Mouse (Mus musculus) monocyte, adult 5-6 weeks (primary cell): ENCODE results near the gene Abcd3. TPM values are rescaled to one million over a fixed set of nuclear protein-coding genes. Genes with fewer than 3 reads are reported as not detected.

Source experiments
- ATAC-seq: fragments of 153-309, 156-312 bp; replicated peaks from 2 replicates; pipeline ENCODE4 v1.8.0; 2017; ENCODE audit warnings: mild to moderate bottlenecking; ENCODE audit not compliant: low TSS enrichment, insufficient number of reproducible peaks, severe bottlenecking, poor library complexity, low FRiP score
- total RNA-seq: library from RNA; stranded (forward); fragments of 200-1000, 200-491, 200-594 nt; gene quantifications from 3 replicates; pipeline ENCODE4 v1.2.3, GENCODE M21; 2017

Abcd3 gene
- 9.3 to 16.1 TPM (median 15.6 TPM) in 3 replicates for total RNA-seq

DNA sequence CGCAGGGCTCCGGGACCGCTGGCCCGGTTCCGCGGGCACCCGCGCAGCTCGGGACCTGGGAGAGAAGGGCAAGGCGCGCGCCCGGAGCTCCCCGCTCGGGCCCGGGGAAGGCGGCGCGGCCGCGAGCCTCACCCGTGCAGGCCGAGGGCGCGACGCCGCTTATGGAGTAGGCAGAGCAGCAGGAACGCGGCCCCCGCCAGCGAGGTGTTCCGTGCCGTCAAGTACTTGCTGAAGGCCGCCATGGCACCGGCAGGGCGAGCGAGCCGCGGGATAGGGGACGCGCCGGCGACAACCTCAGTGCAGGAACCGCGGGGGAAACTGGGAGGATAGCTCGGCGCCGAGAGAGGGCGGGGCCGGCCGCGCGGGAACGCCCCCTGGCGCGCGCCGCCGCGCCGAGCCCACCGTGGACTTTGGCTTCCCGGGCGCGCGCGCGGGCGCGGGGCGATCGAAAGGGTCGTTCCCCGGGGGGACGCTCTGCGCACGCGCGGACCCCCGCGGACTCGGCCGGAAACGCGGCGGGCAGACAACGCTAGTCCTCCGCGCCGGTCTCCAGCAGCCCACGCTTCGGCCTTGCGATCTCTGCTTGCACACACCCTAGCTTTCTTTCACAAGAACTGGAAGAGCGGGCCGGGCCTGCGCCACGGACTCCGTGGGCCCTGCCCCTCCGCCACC lies at the start of gene Abcd3:
Gene Abcd3, minus strand, starts transcription at position 426 of the 672 bp plus-strand sequence.
- ATAC-seq, result peak; percentile 64

DNA sequence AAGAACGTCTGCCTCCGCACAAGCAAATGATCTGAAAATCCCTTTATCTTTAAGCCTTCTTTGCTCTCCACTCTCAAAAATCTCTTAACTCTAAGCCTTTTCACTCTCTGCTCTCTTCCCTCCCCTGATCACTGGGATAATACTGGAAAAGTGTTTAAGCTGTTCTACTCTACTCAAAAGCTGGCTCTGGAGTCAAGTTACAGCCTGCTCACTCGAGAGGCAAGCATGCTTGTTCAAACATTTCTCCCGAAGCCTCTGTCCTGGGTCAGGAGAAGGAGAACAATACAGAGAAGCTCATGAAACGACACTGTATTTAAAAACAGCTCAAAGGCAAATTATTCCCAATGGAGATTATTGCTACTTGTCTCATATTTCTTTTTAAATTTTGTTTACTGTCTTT lies 44.0 kb upstream of the Abcd3 start:
- ATAC-seq, result no peak

DNA sequence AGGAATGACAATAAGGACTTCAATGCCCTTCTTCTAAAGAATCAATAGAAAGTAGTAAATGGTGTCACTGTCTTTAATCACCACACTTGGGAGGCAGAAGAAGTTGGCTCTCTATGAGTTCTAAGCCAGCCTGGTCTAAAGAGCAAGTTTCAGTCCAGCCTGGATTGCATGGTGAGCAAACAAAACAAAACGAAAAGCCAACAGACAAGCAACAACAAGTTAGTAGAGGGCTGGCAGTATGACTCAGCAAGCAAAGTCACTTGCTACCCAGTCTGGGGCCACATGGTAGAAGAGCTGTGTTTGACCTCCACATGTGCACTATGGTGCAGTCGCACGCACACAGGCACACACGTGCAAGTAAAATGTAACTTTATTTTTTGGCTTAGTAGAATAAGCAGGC lies 41.0 kb upstream of the Abcd3 start:
- no peak for ATAC-seq

DNA sequence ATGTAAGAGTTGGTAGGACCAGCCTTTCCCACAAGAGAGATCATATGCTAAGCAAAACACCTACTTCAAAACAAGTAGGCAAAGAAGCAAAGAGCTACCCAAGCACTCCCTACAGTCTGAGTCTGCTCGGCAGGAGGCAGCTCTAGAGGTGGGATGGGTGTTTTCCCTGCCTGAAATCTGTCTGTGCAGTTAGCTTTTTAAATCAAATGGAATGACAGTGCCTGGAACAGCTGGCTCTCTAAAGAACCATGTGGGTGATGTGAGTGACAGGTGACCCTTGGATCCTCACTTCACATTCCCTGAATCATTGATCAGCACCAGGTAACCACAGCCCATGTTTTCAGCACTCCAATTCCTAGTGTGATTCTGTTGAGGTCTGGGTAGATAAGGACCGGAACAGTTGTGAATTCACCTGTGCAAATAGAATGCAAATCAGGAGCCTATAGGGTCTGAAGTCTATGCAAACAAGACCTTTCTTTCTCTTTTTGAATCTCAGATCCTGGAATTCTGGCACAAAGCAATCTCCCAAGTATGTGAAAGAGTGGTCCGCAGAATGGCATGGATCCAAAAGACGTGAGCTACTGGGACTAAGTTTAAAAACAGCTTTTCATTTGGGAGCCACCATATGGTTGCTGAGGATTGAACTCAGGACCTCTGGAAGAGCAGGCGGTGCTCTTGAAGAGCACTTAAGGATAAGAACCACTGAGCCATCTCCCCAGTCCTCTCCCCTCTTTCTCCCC lies 38.8 kb upstream of the Abcd3 start:
- no peak for ATAC-seq

DNA sequence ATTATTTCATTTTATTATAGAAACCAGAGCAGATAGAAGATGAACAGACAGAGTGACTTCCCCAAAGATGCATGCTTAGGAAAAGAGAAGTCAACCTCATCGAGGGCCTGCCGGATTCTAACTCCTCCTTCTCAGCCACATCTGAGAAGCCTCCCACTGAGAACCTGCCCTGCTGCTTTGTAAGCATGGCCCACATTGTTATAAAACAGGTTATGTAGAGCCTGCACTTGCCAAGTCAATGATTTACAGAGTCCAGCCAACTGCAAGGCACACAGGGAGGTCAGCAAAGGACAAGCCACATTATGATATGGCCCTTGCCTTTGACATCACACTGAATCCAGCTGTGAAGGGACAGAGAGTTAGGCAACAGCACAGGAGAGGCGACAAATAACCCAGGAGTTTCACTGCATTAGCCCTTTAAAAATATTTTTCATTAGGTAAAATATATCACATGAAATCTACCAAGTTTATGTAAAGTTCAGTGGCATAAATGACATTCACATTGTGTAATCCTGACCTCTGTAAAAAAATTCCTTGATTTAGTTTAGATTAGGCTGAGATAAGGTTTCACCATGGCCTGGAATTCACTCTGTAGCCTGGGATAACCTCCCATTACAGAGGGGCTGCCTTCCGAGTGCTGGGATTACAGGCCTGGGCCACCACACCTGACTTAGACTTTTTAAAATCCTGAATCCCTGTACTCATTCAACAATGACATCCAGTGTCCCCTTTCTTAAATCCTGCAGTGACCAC lies 37.1 kb upstream of the Abcd3 start:
- no peak for ATAC-seq

DNA sequence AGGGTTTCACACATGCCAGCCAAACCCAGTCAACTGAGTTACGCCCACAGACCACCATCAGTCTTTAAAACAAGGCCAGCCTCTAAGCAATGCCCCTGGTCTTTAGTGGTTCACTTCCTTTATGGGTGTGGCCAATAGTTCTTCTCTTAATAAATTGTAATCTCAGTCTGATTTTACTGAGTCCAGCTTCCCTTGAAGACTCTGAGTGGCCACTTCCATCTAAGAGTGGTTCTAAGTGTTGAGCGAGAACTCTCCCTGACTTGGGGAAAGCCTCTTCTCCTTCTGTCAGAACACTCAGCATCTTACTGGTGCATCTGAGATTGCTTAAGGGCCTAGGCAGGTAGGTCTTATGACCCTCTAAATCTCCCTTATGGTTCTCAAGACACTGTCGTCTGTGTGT lies 35.9 kb upstream of the Abcd3 start:
- ATAC-seq, result no peak

DNA sequence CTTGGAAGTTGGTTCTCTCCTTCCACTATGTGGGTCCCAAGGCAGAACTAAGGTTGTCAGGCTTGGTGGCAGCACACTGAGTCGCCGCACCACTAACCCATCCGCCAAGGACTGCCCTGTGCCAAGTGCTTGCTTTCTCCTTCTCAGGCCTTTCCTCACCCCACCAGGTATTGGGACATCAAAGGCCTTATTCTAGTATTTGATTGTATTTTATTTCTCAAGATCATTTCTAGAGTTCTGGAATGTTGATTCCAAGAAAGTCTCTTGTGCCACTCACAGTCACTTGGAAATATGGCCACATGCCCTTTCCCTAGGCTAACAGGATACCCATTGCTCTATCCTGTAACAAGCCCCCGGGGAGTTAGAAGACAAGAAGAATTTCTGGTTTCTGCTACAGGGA lies 35.3 kb upstream of the Abcd3 start:
- ATAC-seq, result no peak

DNA sequence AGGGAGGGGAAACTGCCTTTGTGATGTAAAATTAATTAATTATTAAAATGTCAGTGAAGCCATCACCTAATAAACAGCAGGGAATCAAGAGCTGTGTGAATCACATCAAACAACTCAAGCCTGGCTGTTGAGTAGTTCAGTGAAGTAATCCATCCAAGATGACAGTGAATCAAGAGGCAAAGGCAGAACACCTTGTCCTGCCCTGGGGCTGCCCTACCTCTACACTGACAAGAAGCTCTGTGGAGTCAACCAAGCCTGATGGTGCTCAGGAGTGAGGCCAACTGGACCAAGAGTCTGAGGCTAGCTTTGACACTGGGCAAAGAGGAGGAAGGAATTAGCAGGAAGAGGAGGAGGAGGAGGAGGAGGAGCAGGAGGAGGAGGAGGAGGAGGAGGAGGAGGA lies 32.2 kb upstream of the Abcd3 start:
- ATAC-seq, result no peak

DNA sequence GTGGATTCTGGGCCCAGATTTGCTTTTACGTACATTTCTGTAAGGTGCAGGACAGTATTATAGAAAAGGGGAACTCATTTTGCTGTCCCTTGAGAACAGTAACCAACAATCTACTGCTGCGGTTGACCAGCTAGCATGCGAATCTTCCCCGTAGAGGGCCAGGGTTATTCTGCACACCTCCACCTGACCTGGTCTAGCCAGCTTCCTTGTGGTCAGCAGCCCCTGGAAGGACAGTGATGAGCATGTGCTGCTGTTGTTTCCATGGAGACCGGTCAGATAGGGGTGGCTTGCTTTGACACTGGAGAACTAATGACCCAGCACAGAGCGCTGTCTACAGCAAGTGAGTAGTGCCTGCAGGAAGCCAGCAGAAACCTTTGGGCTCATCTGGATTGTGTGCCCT lies 29.6 kb upstream of the Abcd3 start:
- peak; percentile 25; the same call in 1 of the 2 replicates for ATAC-seq

DNA sequence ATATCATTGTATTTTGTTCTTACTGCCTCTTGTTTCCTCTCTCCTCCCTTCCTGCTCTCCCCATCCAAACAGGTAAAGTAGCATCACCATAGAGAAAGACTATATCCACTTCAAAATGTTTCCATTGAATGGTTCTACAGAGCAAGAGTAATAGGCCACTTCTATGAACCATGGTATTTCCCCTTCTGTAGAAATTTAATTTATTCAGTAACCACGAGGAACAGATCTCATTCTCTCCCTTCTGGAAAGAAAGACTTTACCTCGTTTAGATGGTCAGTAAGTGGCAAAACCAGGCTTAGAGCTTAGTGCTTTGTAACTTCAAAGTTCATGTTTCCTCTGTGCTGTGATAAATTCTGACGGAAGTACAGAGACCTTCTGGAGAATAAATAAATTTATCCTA lies 28.9 kb upstream of the Abcd3 start:
- ATAC-seq, result no peak

DNA sequence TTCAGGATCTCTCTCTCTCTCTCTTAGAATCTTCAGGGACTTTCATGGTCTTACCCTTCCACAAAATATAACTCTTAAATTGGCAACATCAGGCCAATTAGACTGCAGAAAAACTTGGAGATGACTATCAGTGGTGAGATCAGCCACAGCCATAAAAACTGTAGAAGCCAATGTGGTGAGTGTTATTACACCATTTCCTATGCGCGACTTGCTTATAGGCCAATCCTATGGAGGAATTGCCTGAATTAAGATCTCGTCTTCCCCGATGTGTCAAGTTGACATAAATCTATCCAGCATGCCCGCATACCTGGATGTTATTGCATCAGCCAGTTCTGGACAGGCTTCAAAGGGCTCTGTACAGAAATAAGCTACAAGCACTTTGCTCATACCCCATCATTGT lies 28.2 kb upstream of the Abcd3 start:
- no peak for ATAC-seq

DNA sequence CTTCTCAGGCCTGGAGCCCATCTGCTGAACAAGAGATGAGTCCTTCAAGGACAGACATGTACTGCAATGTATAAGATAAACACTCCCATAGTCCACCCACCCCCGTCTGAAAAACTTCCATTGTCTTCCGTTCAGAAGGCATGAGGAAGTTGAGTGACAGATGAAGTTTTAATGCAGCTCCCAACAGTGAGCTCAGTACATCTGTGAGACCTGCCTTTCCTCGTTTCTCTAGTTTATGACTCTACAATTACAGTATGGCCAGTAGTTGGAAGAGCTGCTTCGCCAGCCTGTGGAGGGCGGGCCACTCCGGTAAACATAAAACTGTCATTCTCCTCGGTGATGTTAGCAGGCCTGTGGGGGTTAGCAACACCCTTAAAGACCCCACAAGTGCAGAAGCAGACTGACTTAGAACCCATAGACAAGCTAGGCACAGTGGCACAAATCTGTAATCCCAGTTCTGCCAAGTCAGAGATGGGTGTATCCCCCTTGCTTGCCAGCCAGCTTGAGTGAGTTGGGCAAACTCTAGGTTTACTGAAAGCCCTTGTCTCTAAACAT lies 27.3 kb upstream of the Abcd3 start:
- ATAC-seq, result no peak

DNA sequence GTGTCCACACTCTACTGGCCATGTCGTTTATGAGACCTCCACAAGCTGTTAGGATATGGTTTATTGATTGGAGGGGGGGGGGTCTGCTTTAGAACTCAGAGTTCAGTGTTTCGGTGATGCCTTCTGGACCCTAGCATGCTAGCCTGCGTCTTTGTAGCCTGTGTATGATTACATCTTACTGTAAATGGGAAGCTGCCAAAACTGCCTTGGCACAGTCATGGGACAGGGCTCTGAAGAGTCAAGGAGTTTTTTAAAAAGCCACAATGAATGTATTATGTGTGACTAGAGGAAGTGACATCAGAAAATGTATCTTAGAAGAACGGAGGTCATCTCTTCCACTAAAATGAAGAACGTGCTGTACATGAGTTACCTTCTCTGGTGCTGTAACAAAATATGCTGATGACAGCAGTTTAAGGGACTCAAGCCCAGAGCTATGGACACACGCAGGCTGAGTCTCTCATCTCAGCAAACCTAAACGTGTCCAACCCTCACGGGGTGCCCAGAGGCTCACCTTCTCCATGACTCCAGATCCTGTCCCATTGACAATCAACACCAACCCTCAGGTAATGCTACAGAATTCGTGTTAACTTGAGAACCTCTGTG lies 26.4 kb upstream of the Abcd3 start:
- no peak for ATAC-seq

DNA sequence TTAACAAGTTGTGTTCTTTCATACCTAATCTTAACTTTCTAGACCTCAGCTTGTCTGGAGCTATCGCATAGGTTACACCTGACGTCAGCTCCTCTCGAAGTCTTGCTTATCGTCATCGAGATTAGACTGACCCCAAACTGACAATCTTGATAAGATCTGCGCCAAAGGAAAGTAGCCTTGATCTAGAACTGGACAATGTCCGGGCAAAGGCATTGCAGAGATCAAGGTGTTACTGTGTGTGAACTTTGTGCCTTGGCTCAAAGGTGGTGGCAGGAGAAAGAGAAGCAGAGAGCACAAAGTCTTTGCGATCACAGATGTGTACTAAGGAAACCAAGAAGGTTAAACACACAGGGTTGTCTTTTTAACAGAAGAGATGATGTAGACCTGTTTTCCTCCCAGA lies 25.2 kb upstream of the Abcd3 start:
- ATAC-seq, result no peak

DNA sequence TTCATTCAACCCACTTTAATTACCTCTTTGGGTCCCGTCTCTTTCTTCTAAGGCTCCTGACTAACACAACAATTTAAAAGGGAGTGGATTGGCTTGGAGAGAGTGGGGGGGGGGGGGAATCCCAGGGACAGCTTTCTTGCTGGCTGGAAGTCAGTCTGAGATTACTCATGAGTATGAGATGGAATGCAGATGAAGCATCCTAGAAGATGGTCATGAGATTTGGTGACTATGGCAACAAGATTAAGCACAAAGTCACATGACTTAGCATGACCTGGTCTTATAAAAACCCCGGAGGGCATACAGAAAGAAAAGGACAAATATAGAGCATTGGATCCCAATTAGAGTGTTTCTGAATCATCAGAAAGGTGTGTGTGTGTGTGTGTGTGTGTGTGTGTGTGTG lies 19.6 kb upstream of the Abcd3 start:
- no peak for ATAC-seq

DNA sequence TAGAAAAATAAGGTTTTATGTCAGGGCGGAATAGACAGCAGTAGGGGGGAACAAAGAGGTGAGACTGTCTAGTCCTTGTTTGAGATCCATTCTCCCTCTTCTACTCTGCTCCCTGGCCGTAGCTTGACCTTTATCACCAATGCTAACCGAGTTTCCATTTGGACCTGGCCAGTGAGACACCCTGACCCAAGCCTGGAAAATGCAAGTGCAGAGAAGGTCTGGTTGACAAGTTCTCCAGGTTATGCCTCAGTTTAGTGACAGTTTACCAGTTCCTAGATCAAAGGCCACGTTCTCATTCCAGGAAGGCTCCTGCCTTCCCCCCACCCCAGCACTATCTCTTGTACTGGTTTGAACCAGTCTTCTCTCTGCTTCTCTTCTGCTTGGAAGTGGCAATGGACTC lies 19.1 kb upstream of the Abcd3 start:
- ATAC-seq, result no peak

DNA sequence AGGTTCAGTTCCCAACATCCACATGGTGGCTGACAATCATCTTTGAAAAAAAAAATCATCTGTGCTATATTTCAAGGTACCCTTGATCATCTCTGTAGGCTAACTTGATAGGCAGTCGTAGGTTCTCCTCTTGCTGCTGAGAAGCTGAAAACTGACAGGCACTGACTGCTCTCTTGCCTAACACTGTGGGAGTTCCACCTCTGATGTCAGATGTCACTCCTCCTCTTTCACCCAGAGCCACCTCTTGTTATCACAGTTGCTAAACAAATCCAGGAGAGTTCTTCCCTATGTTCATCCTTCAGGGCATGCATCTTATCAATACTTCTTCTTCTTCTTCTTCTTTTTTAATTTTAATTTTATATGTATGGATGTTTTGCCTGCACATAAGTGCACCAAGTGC lies 10.0 kb upstream of the Abcd3 start:
- ATAC-seq, result no peak

DNA sequence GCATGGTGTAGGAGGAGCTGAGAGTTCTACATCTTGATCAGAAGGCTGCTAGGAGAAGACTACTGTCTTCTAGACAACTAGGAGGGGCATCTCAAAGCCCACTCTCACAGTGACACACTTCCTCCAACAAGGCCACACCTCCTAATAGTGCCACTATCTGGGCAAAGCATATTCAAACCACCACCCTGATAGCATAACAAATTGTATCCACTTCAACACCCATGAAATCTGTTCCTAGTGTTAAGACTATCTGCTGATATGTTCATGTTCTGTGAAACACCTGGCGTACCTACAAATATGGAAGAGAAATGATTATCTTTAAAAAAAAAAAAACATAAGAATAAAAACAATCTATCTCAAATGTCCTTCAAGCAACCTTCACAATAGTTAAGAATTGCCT lies 9.2 kb upstream of the Abcd3 start:
- no peak for ATAC-seq

DNA sequence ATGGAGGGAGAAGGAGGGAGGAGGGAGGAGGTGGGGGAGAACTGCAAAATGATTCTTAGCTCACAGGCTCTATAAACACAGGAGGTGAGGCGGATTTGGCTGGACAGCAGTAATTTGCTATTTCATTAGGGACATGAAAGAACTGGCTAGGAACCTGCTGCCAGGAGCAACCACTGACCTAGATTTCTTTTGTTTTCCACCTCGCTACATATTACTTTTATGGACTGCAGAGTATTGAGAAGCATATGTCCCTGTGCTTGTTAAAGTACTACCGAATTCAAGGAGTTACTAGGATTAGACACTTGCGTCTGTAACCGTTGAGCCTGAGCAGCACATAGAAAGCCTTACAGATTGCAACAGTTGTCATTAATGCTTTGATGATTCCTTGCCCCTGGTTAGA lies 7.5 kb upstream of the Abcd3 start:
- ATAC-seq, result no peak
